Mouse (Mus musculus) C2C12 (cell line): ENCODE measurements around the gene Ap1s1.

Experiments used
- CEBPB ChIP-seq: IDR thresholded peaks from one replicate; pipeline ENCODE4 v1.6.1; 2011; ENCODE audit warnings: low read depth, mild to moderate bottlenecking, control low read depth, moderate library complexity
- CTCF ChIP-seq: IDR thresholded peaks from one replicate; pipeline ENCODE4 v1.5.1; 2011; ENCODE audit not compliant: control insufficient read depth, insufficient read depth, insufficient read length
- FOSL1 ChIP-seq: IDR thresholded peaks from one replicate; pipeline ENCODE4 v1.8.0; 2011; ENCODE audit warnings: mild to moderate bottlenecking, low read length; ENCODE audit not compliant: poor library complexity, insufficient read depth, severe bottlenecking
- MAX ChIP-seq: IDR thresholded peaks from one replicate; pipeline ENCODE4 v1.6.1; 2011; ENCODE audit warnings: mild to moderate bottlenecking, control low read depth
- MYOD1 ChIP-seq: IDR thresholded peaks from one replicate; pipeline ENCODE4 v1.6.1; 2011; ENCODE audit warnings: low read depth; ENCODE audit not compliant: control insufficient read depth, insufficient read length

DNA sequence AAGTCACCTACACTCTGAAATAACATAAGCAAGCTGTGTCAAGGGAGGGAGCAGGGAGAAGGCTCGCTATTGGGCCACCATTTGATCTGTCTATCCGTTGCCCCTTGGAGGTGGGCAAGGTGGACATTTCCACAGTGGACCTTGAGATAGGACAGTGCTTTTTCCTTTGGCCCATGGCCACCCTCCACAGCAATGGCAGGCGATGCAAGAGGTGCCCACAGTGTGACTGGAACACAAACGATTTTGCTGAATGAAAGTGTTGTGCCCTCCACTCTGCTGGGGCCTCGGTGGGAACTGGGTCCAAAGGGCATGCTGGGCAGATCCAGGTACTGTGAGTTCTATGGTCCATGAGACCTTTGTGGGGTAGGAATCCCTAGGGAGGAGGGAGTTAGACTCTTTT lies 16.7 kb upstream of the Ap1s1 start:
- TF ChIP-seq CTCF (no peak), FOSL1 (no peak), MYOD1 (no peak), CEBPB (no peak), MAX (no peak)
